Comparison of ENCODE assay signal across 8 mouse cellular contexts in genomic region chr16:33381614-33382245, GRCm38 (mm10). TPM values are rescaled to one million over a fixed set of nuclear protein-coding genes. Genes with fewer than 3 reads are reported as not detected.
A peak's percentile ranks its signal among the peaks of the same experiment; 100 is the strongest.
DNase-seq lines count a peak whose midpoint lies in the region; ATAC-seq and TF ChIP-seq lines count a peak whose summit lies in the region.

No protein-coding gene starts in this region.

- ATAC-seq in lung, postnatal 0 days, result no peak
- 0 out of 2 replicates have a peak, but pooled peaks have one; percentile 8 for ATAC-seq in erythroid progenitor cell, adult 5-6 weeks (replicated peaks; ENCODE audit: low FRiP score, poor library complexity, severe bottlenecking)
- no peak for ATAC-seq in neural tube, embryonic 15.5 days (ENCODE audit: low FRiP score)

- peak overlapping the region; percentile 39 for H3K27ac ChIP-seq in cerebellum, adult 2 months (ENCODE audit: insufficient read depth, low read length)
- H3K27ac ChIP-seq in lung, postnatal 0 days (ENCODE audit: low read length), result peak overlapping the region; percentile 92
- peak overlapping the region; percentile 96 for H3K27ac ChIP-seq in limb, embryonic 10.5 days
- peak overlapping the region; percentile 97 for H3K27ac ChIP-seq in neural tube, embryonic 15.5 days (replicated peaks)

- peak; percentile 15 to 29 for DNase-seq in cerebellum, adult 2 months
- DNase-seq in cerebellum, postnatal 4 days (ENCODE audit: low spot score in 2 of 2), result no peak
- no peak for DNase-seq in lung, postnatal 0 days (ENCODE audit: low spot score)
- no peak for DNase-seq in lung, postnatal 4 days
- DNase-seq in limb, embryonic 10.5 days (ENCODE audit: low spot score), result peak; percentile 32
- DNase-seq in cerebellum, adult 11-12 months, result no peak

- TF ChIP-seq POLR2A in cerebellum, adult 2 months (IDR thresholded peaks at IDR 0.05; ENCODE audit: borderline replicate concordance, insufficient read depth, low read length), result no peak

- no peak for TF ChIP-seq EP300 in lung, postnatal 0 days (IDR thresholded peaks at IDR 0.05)

- 1% methylated on average over 18 of the region's 18 CpGs for WGBS in cerebellum, adult 2 months
- under 1% methylated on average over 18 of the region's 18 CpGs for WGBS in lung, postnatal 0 days
- WGBS in limb, embryonic 10.5 days, result 6% methylated on average over 18 of the region's 18 CpGs
- 2% methylated on average over 18 of the region's 18 CpGs for WGBS in neural tube, embryonic 15.5 days

- H3K27me3 ChIP-seq in cerebellum, adult 2 months (ENCODE audit: control insufficient read depth, insufficient read depth, low read length), result no peaks in the 10 kb centered on the region
- no peaks in the 10 kb centered on the region for H3K27me3 ChIP-seq in lung, postnatal 0 days (replicated peaks; ENCODE audit: insufficient read depth, low read length)
- no peaks in the 10 kb centered on the region for H3K27me3 ChIP-seq in limb, embryonic 10.5 days (ENCODE audit: low read depth, poor library complexity, severe bottlenecking)
- no peaks in the 10 kb centered on the region for H3K27me3 ChIP-seq in neural tube, embryonic 15.5 days (replicated peaks)

- H3K4me3 ChIP-seq in cerebellum, adult 2 months (replicated peaks; ENCODE audit: insufficient read depth, low read depth, low read length), result peak overlapping the region; percentile 99
- H3K4me3 ChIP-seq in lung, postnatal 0 days (ENCODE audit: low read depth, low read length), result peak overlapping the region; percentile 90
- H3K4me3 ChIP-seq in limb, embryonic 10.5 days, result peak overlapping the region; percentile 72
- H3K4me3 ChIP-seq in neural tube, embryonic 15.5 days (replicated peaks), result peak overlapping the region; percentile 88

- H3K36me3 ChIP-seq in lung, postnatal 0 days (ENCODE audit: insufficient read depth, low read length), result no peaks in the 10 kb centered on the region
- peaks cover 13% of the 10 kb centered on the region for H3K36me3 ChIP-seq in limb, embryonic 10.5 days
- H3K36me3 ChIP-seq in neural tube, embryonic 15.5 days, result no peaks in the 10 kb centered on the region

- H3K9ac ChIP-seq in lung, postnatal 0 days (replicated peaks; ENCODE audit: low read depth), result peak overlapping the region; percentile 87
- peak overlapping the region; percentile 79 for H3K9ac ChIP-seq in neural tube, embryonic 15.5 days (replicated peaks)

- H3K4me2 ChIP-seq in lung, postnatal 0 days (replicated peaks; ENCODE audit: low read depth, low read length), result peak overlapping the region; percentile 80
- H3K4me2 ChIP-seq in neural tube, embryonic 15.5 days, result peak overlapping the region; percentile 83

- no peaks in the 10 kb centered on the region; the same call in none of the 2 replicates for H3K4me1 ChIP-seq in cerebellum, adult 2 months (ENCODE audit: control insufficient read depth, insufficient read depth, low read length)
- peaks cover 5% of the 10 kb centered on the region; the same call in 1 of the 2 replicates for H3K4me1 ChIP-seq in lung, postnatal 0 days (ENCODE audit: insufficient read depth, low read depth, low read length)
- H3K4me1 ChIP-seq in limb, embryonic 10.5 days, result peaks cover 16% of the 10 kb centered on the region
- H3K4me1 ChIP-seq in neural tube, embryonic 15.5 days, result peaks cover 28% of the 10 kb centered on the region

- no peak for TF ChIP-seq CTCF in cerebellum, adult 2 months (IDR thresholded peaks at IDR 0.05; ENCODE audit: borderline replicate concordance, insufficient read depth, low read depth, low read length)
- no peak for TF ChIP-seq CTCF in lung, postnatal 0 days (IDR thresholded peaks at IDR 0.05)

- no peaks in the 10 kb centered on the region for H3K9me3 ChIP-seq in lung, postnatal 0 days (ENCODE audit: low read length)
- H3K9me3 ChIP-seq in limb, embryonic 10.5 days (replicated peaks), result no peaks in the 10 kb centered on the region
- no peaks in the 10 kb centered on the region for H3K9me3 ChIP-seq in neural tube, embryonic 15.5 days (replicated peaks)

RNA-seq across cellular contexts. Expression of gene Zfp148, which starts 1.1 kb away (rescaled TPM):
- polyA plus RNA-seq in cerebellum, adult 2 months (2012; rRNA removed), result 26.9 and 27.5 TPM in 2 replicates
- polyA plus RNA-seq in lung, postnatal 0 days (2015; fragmentation: Nextera tagmentation; extraction: Ambion mirVana), result 30.3 and 35.9 TPM in 2 replicates
- 15.5 and 34.0 TPM in 2 replicates for total RNA-seq in erythroid progenitor cell, adult 5-6 weeks (2015; ENCODE audit: low replicate concordance)
- total RNA-seq in erythroid progenitor cell, adult 5-6 weeks (2017; ENCODE audit: low replicate concordance), result 8.6 and 26.7 TPM in 2 replicates
- 44.2 and 49.2 TPM in 2 replicates for polyA plus RNA-seq in limb, embryonic 10.5 days (2016; fragmentation: Nextera tagmentation; extraction: Ambion mirVana)
- 43.3 and 50.0 TPM in 2 replicates for polyA plus RNA-seq in neural tube, embryonic 15.5 days (2015; fragmentation: Nextera tagmentation; extraction: Ambion mirVana)

Comparison
In these comparisons a context has a peak if more than half of its experiments do, and no peak if none do; other contexts are left out.
1. DNase-seq: peak in cerebellum, adult 2 months (2 of 2) and limb, embryonic 10.5 days (single experiment); none in cerebellum, postnatal 4 days (0 of 2), lung, postnatal 0 days (single experiment), lung, postnatal 4 days (0 of 2) and cerebellum, adult 11-12 months (single experiment).
2. H3K27ac ChIP-seq: peak in every context shown above with its lines; median percentile 97 in neural tube, embryonic 15.5 days; 96 in limb, embryonic 10.5 days; 92 in lung, postnatal 0 days; 39 in cerebellum, adult 2 months.
3. Peak in every context shown above with its lines, with median percentiles within 50 percentile points of each other: H3K4me3 ChIP-seq.